Mouse (Mus musculus): ENCODE results near the gene Cyp2f2.

DNA sequence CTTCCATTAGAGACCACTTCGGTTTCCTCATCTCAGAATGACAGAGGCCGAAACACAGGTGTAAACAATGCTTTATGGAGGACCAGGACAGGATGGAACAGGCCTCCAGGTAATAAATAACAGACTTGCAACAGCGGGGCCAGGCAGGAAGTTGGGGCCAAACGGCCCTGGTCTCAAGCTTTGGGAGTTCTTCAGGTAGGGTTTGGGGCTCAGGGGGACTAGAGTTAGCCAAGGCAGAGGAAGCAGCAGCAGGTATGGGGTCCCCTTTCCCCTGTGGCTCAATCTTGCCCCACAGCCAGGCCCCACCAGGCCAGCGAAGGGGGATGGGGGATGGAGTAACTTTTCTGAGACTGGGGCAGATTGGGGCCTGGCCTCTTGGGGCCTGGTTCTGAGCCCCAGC, 48.7 kb downstream of the Cyp2f2 start:
- TF ChIP-seq CTCF (IDR thresholded peaks at IDR 0.05; ENCODE audit: low read depth, low read length): no peak
- TF ChIP-seq POLR2A (IDR thresholded peaks at IDR 0.05; ENCODE audit: insufficient read depth, low read length): no peak
- no peak for TF ChIP-seq EP300 (IDR thresholded peaks at IDR 0.05; ENCODE audit: insufficient read depth, low read depth, low read length)
